ENCODE assay signal across 9 mouse cellular contexts in genomic region chr10:91228924-91229517, GRCm38 (mm10). TPM values are rescaled to one million over a fixed set of nuclear protein-coding genes. Genes with fewer than 3 reads are reported as not detected.
A peak's percentile ranks its signal among the peaks of the same experiment; 100 is the strongest.
DNase-seq lines count a peak whose midpoint lies in the region; ATAC-seq and TF ChIP-seq lines count a peak whose summit lies in the region.
"Had no signal": no experiment of that assay in that cellular context is flagged by ENCODE, and none has a peak within 500 bp of the region (broad histone marks: within the 10 kb centered on the region; RNA-seq: fewer than 3 reads in every experiment).

No protein-coding gene starts in this region.

- intact Hi-C loops in heart, postnatal 10 days (cut with DNase I), result no loop called here

- peak overlapping the region; percentile 39; the same call in 1 of the 2 replicates for H3K9ac ChIP-seq in heart, embryonic 11.5 days (ENCODE audit: low read depth, low read length)
- no peak overlapping the region for H3K9ac ChIP-seq in limb, embryonic 13.5 days

- peak overlapping the region; percentile 65; the same call in 1 of the 2 replicates for H3K27ac ChIP-seq in heart, embryonic 11.5 days (ENCODE audit: low read depth, low read length)
- H3K27ac ChIP-seq in testis, adult 2 months (ENCODE audit: control insufficient read depth, insufficient read depth, low read depth, low read length), result peak overlapping the region; percentile 36
- peak overlapping the region; percentile 90 for H3K27ac ChIP-seq in limb, embryonic 13.5 days

- no peaks in the 10 kb centered on the region for H3K36me3 ChIP-seq in heart, embryonic 11.5 days (ENCODE audit: control insufficient read depth, insufficient read depth, low read length)
- no peaks in the 10 kb centered on the region for H3K36me3 ChIP-seq in testis, adult 2 months (ENCODE audit: control insufficient read depth, insufficient read depth, low read length)
- no peaks in the 10 kb centered on the region for H3K36me3 ChIP-seq in limb, embryonic 13.5 days

- DNase-seq in heart, postnatal 10 days, result no peak
- no peak for DNase-seq in testis, postnatal 10 days (ENCODE audit: low spot score)
- no peak for DNase-seq in urinary bladder, adult 2 months (ENCODE audit: low spot score)
- DNase-seq in left cerebral cortex, adult 18-20 months (ENCODE audit: low spot score in 2 of 2), result no peak
- no peak for DNase-seq in spleen, postnatal 4 days (ENCODE audit: low spot score in 2 of 2)
- DNase-seq: kidney, postnatal 36 days had no signal

- TF ChIP-seq CTCF in testis, adult 2 months (IDR thresholded peaks at IDR 0.05; ENCODE audit: control insufficient read depth, insufficient read depth, insufficient replicate concordance, low read depth, low read length), result no peak

- no peak for TF ChIP-seq POLR2A in testis, adult 2 months (IDR thresholded peaks at IDR 0.05; ENCODE audit: control insufficient read depth, low read depth, low read length)

- WGBS in heart, embryonic 11.5 days (ENCODE audit: insufficient replicate concordance), result 71% methylated on average over 6 of the region's 6 CpGs
- WGBS in limb, embryonic 13.5 days, result 39% methylated on average over 6 of the region's 6 CpGs

- ATAC-seq in heart, embryonic 11.5 days (replicated peaks; ENCODE audit: insufficient number of reproducible peaks, low FRiP score, low TSS enrichment), result no peak
- ATAC-seq in limb, embryonic 13.5 days (ENCODE audit: low FRiP score, low read depth), result 0 out of 2 replicates have a peak, but pooled peaks have one; percentile 30

- no peaks in the 10 kb centered on the region for H3K27me3 ChIP-seq in heart, embryonic 11.5 days (ENCODE audit: control insufficient read depth, insufficient read depth, low read length)
- H3K27me3 ChIP-seq in testis, adult 2 months (ENCODE audit: control insufficient read depth, insufficient read depth, low read length), result no peaks in the 10 kb centered on the region
- H3K27me3 ChIP-seq in limb, embryonic 13.5 days, result no peaks in the 10 kb centered on the region

- H3K9me3 ChIP-seq in heart, embryonic 11.5 days (replicated peaks; ENCODE audit: control insufficient read depth, low read length), result no peaks in the 10 kb centered on the region
- H3K9me3 ChIP-seq in limb, embryonic 13.5 days, result no peaks in the 10 kb centered on the region

- H3K4me2 ChIP-seq in heart, embryonic 11.5 days, result 0 out of 2 replicates have a peak overlapping the region, but pooled peaks have one; percentile 4
- H3K4me2 ChIP-seq in limb, embryonic 13.5 days (replicated peaks), result peak overlapping the region; percentile 52

- no peak overlapping the region for H3K4me3 ChIP-seq in heart, embryonic 11.5 days (ENCODE audit: low read depth, low read length)
- peak overlapping the region; percentile 41 for H3K4me3 ChIP-seq in testis, adult 2 months (ENCODE audit: control insufficient read depth, low read depth, low read length)
- peak overlapping the region; percentile 15 for H3K4me3 ChIP-seq in limb, embryonic 13.5 days

- H3K4me1 ChIP-seq in heart, embryonic 11.5 days (ENCODE audit: control insufficient read depth, insufficient read depth, low read length), result peaks cover 12% of the 10 kb centered on the region
- peaks cover 6% of the 10 kb centered on the region for H3K4me1 ChIP-seq in testis, adult 2 months (ENCODE audit: control insufficient read depth, insufficient read depth, low read length)
- peaks cover 40% of the 10 kb centered on the region for H3K4me1 ChIP-seq in limb, embryonic 13.5 days

RNA-seq across cellular contexts. Expression of gene Tmpo, which starts 47.9 kb away (rescaled TPM):
- polyA plus RNA-seq in heart, embryonic 11.5 days (2014; fragmentation: Nextera tagmentation; extraction: Ambion mirVana), result 162 and 170 TPM in 2 replicates
- 100 to 1,000 TPM in 1 of 2 experiments, 10 to 100 TPM in 1; 99.0 to 107 TPM for total RNA-seq in heart, postnatal 10 days (2021)
- polyA plus RNA-seq in testis, adult 2 months (2012; rRNA removed), result 17.2 and 17.4 TPM in 2 replicates
- 273 and 275 TPM in 2 replicates for polyA plus RNA-seq in limb, embryonic 13.5 days (2015; fragmentation: Nextera tagmentation; extraction: Ambion mirVana)
- 66.1 and 77.0 TPM in 2 replicates for polyA plus RNA-seq in urinary bladder, adult 2 months (2012; rRNA removed)
- total RNA-seq in left cerebral cortex, adult 18-20 months (2021), result 10 to 100 TPM; 44.1 to 49.8 TPM

Comparison
In these comparisons a context has a peak if more than half of its experiments do, and no peak if none do; other contexts are left out.
1. H3K27ac ChIP-seq: peak in every context shown above with its lines; median percentile 90 in limb, embryonic 13.5 days; 65 in heart, embryonic 11.5 days; 36 in testis, adult 2 months.